Mouse (Mus musculus): ENCODE measurements around the gene Znrf2.
"Not testable (repeated sequence)": the region's sequence is repeated elsewhere in the genome, so short reads cannot be mapped to it uniquely, and the experiment has no call there.

Znrf2 gene

GRCm38 (mm10) chr6:54810314-54810646 lies 6.4 kb upstream of the Znrf2 start:
- DNase-seq = no peak

GRCm38 (mm10) chr6:54811546-54812250 lies 5.0 kb upstream of the Znrf2 start:
- peak; percentile 75 for DNase-seq

- DNase-seq = peak; percentile 75
Measured at GRCm38 (mm10) chr6:54812276-54812675, 4.4 kb upstream of the Znrf2 start.

- DNase-seq = peak; percentile 5
Measured at GRCm38 (mm10) chr6:54815428-54816130, 1.1 kb upstream of the Znrf2 start.

- DNase-seq = peak; percentile 67
Measured at GRCm38 (mm10) chr6:54817266-54817767, 601 bp downstream of the Znrf2 start.

DNA sequence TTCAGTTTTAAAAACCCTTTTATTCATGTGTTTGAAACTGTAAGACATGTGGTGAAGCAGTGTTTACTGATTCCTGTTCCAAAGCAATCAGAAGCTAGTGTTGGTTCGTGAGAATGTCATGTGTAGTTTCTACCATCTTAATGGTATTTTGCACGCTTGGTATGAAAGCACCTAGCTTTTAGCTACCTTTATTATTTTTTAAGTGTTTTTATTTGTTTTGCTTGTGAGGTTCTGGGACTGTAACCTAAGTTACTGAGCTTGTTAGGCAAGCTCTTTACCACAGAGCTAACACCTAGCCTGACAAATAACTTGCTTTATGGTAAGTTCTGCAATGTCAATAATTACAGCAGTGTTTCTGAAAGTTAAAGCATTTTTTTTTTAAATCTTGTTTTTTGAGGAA lies 1.7 kb downstream of the Znrf2 start:
- no peak for DNase-seq

- DNase-seq = peak; percentile 1
Measured at GRCm38 (mm10) chr6:54819272-54819671, 2.6 kb downstream of the Znrf2 start.

DNA sequence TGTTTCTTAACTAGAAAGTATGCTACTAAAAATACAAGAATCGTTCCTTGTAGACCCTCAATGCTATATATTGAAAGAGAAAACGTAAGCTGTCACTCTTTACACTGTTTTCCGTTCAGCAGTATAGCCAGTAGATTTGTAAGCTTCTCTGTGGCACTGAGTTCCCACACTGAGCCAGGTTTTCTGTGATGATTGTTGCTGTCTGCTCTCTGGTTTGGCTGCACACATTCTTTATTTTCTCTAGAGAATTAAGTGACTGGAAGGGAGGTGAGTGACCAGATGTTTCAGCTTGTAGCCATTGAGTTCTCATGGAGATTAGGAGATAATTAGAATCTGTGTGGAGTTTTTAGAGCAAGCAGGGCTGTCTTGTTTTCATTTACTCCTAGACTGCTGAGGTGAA lies 3.0 kb downstream of the Znrf2 start:
- DNase-seq = peak; percentile 0

GRCm38 (mm10) chr6:54822348-54822747 lies 5.6 kb downstream of the Znrf2 start:
- no peak for DNase-seq

DNA sequence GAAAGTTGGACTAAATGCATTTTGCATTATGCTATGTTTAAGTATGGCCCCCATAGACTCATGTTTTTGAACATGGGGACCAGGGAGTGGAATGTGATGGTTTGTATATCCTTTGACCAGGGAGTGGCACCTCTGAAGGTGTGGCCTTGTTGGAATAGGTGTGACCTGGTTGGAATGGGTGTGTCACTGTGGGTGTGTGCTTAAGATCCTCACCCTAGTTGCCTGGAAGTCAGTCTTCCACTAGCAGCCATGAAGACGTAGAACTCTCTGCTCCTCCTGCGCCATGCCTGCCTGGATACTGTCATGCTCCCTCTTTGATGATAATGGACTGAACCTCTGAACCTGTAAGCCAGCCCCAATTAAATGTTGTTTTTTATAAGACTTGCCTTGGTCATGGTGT lies 7.8 kb downstream of the Znrf2 start:
- DNase-seq = not testable (repeated sequence)

DNA sequence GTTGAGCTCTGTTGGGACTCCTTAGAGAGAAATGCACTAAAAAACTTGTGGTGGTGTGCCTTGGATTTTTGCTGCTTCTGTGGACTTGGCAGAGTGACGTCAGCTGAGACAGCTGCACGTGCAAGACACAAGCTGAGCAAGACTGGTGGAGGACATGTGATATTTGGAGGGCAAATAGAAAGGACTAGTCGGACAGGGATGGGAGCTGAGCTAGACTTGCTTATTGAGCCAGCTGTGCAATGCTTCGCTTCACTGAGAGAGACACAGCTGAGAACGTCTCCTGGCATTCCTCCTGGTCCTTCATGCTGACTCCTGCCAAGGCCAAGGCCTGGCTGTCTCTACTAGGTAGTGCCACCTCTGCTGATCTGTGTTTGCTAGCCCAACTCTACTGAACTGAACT lies 10.8 kb downstream of the Znrf2 start:
- peak; percentile 63 for DNase-seq

- DNase-seq = no peak
Measured at GRCm38 (mm10) chr6:54828274-54828673, 11.6 kb downstream of the Znrf2 start.

DNA sequence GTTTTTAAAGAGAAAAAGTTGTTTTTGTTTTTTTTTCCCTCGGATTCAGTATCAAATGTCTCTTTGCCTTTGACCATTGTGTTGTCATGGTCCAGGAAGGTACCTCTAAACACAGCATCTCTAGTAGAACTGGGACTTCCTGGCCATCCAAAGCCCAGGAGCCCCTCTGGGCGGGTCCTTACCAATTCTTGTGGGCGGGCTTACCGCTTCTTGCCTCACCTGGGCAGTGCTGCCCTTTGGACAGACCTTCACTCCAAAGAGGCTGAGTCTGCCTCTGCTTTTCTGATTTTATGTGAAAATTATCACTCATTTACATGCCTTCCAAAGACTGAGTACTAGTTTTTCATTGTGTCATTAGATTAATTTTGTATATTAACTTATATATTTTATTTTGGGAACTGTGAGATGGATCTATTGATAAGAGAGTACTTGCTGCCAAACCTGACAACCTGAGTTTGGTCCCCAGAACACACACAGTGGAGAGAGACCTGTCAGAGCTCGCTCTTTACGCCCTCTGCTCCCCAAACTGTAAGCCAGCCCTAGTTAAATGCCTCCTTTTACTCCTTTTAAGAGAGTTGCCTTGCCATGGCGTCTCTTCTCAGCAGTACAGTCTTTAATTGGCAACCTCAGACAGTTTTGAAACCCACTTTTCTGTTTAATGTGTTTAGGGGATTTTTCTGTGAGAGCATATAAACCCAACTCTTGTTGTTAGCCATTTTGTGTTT lies 13.5 kb downstream of the Znrf2 start:
- DNase-seq = no peak

DNA sequence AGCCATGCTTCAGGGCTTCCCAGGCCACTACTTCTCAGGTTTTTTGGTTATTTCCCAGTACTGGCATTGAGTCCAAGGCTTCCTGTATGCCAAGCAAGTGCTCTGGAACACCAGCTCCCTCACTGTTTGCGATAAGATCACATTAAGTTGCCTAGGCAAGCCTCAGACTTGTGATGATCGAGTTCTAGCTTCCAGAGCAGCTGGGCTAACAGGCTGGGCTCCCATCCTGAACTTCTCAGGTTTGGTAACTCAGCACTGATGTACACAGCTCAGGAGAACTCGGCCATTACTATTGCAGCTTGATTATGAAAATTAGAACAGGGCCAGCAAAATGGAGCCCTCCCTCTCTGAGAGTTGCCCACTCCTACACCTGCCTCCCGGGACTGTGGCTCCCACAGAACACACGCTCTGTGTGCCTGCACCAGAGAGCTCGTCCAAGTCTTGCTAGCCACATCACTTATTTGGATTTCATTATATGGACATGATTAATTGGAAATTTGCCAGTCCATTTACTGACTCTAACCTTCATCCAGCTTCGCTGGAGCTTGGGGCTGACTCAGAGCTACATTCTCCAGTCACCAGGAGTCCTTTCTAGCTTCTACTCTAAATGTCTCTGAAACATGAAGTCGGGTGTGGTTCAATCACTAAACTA lies 14.5 kb downstream of the Znrf2 start:
- no peak for DNase-seq

- no peak for DNase-seq
Measured at GRCm38 (mm10) chr6:54833427-54833826, 16.7 kb downstream of the Znrf2 start.

GRCm38 (mm10) chr6:54836666-54837065 lies 19.9 kb downstream of the Znrf2 start:
- DNase-seq = no peak

DNA sequence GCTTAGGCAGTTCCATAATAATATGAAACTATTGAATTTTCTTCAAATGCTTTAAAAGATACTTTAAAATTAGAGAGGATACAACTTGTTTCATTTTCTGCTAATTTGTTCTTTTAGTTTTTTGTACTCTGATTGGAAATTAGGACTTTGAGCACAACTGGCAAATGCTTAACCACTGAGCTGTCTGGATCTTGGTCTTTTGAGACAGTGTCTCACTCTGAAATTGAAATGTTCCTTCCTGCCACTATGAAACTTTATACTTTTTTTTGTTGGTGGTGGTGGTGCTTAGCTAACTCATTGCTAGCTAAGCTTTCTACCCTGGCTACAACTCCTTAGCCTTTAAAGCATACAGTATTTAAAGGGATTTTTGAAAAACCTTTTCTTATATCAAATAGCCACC lies 24.7 kb downstream of the Znrf2 start:
- DNase-seq = no peak

GRCm38 (mm10) chr6:54842041-54842440 lies 25.3 kb downstream of the Znrf2 start:
- DNase-seq = no peak

DNA sequence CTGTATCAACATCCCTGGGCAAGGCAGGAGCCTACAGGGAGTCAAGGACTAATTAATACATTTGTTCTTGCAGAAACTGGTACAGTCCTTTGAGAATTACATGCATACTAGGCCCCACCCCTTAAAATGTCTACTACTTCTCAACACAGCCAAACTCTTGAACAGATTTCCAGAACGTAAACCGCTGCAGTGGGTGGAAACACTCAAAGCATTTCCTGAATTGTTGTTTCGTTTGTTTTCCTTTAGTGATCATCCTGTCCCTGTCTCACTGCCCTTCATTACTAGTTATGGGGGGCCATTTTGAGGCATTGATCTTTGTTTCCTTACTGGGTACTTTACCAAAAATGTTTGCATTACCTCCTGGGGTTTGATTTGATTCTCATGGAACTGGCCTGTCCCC lies 31.8 kb downstream of the Znrf2 start:
- no peak for DNase-seq

DNA sequence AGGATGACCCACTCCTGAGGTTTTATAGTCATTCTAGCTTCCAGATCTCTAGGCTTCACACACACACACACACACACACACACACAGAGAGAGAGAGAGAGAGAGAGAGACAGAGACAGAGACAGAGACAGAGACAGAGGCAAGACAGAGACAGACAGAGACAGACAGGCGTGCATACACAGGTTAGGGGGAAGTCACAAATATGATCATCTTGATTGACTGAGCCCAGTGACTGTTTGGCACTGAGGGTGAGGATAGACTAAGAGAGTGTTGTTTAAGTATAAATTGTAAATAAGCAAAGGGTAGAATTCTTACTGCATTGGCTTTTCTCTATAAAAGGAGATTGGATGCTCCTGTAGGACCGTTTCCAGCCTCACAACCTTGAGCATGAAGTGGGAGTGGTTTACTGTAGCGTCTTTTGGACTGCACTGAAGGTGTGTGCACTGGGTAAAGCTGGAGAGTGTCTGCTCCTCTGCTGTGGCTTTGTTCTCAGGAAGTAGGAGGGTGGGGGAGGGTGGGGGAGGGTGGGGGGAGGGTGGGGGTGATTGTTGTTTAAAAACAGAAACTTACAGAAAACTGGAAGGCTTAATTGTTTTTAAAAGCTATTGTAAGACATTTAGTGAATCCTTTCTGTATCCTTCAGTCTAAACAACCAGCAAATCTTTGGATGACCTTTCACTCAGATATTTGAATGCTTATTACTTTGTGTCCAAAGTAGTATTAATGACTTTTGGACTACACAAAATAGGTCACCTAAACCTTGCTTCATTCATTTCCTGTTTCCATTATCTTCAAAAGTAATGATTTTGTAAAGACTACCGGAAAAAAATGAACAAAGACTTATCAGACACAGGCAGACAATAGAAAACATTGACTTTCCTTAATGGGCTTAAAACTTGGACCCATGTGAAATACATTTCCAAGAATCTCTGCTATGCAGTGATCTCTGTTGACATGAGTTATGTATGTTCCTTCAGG lies 32.8 kb downstream of the Znrf2 start:
- no peak for DNase-seq

- DNase-seq = no peak
Measured at GRCm38 (mm10) chr6:54851778-54852177, 35.1 kb downstream of the Znrf2 start.

DNA sequence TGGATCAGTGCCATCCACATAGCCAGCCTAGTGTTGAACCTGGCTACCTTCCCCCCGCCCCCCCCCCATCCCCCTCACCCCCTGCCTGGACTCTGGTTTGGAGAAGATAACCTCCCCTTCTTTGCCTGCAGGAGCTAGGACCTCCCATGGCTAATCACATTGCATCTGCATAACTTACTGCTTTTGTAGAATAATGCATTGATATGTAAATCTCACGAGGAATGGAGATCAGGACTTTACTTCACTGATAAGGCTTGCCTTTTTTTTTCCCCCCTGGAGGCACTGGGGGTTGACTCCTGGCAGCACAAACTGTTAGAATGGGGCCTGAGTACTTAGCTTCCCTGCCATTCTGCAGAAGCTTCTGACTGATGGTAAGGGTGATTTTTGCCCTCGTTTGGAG lies 36.0 kb downstream of the Znrf2 start:
- DNase-seq = no peak

Data from kidney, adult 11 months (tissue).